Comparison of ENCODE assay signal across 13 mouse cellular contexts in the genomic region with DNA sequence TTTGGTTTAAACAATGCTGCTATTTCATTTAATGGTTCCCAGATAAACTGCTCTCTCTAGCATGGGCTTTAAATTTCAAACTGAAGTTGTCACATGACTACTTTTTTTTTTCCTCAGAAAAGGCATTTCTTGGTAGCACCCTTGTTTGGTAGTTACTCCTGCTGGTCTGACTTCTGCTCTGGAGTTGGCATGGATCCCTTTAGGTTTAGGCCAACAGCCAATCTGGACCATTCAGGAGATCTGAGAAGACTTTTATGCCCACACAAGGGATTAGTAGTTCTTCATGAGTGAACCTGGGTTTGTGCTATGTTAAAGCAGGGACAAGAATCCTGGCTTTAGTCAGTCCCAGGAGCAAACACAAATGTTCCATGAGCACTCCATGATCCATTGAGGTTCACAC.
"Had no signal": no experiment of that assay in that cellular context is flagged by ENCODE, and none has a peak within 500 bp of the region (broad histone marks: within the 10 kb centered on the region; RNA-seq: fewer than 3 reads in every experiment).

No protein-coding gene starts in this region.

- DNase-seq: gastrocnemius, postnatal 14 days; gastrocnemius, postnatal 36 days; heart, adult 18-20 months; heart, postnatal 10 days; heart, postnatal 36 days; kidney, adult 11 months; kidney, adult 2 months; kidney, adult 9 months; kidney, postnatal 14 days; kidney, postnatal 36 days; layer of hippocampus, adult 9-11 months; layer of hippocampus, postnatal 36 days; left cerebral cortex, postnatal 4 days had no signal
